Mouse (Mus musculus) stomach, embryonic 15.5 days (tissue): ENCODE results near the gene Zdhhc9. TPM values are rescaled to one million over a fixed set of nuclear protein-coding genes. Genes with fewer than 3 reads are reported as not detected.

Source experiments
- ATAC-seq: fragments of 200-750 bp; cut with Nextera tagmentation; 2 replicates; pipeline ENCODE4 v1.8.0; 2017; ENCODE audit warnings: low read depth, moderate number of reproducible peaks, moderate TSS enrichment; ENCODE audit not compliant: insufficient read depth, low FRiP score
- H3K27ac ChIP-seq: fragments of 300-500 bp; sonication (generic); 2 replicates; pipeline ENCODE4 v1.5.1; 2015; ENCODE audit warnings: mild to moderate bottlenecking, inconsistent platforms
- H3K27me3 ChIP-seq: fragments of 300-500 bp; sonication (generic); replicated peaks from 2 replicates; pipeline ENCODE4 v1.6.1; 2015; ENCODE audit warnings: inconsistent platforms
- H3K36me3 ChIP-seq: fragments of 300-500 bp; sonication (generic); 2 replicates; pipeline ENCODE4 v1.6.1; 2015; ENCODE audit warnings: inconsistent platforms
- H3K4me1 ChIP-seq: fragments of 300-500 bp; sonication (generic); 2 replicates; pipeline ENCODE4 v1.6.1; 2015; ENCODE audit warnings: inconsistent platforms
- H3K4me2 ChIP-seq: fragments of 300-500 bp; sonication (generic); 2 replicates; pipeline ENCODE4 v1.6.1; 2015; ENCODE audit warnings: mild to moderate bottlenecking, inconsistent platforms
- H3K4me3 ChIP-seq: fragments of 300-500 bp; sonication (generic); replicated peaks from 2 replicates; pipeline ENCODE4 v1.5.1; 2015; ENCODE audit warnings: inconsistent platforms
- H3K9ac ChIP-seq: fragments of 300-500 bp; sonication (generic); 2 replicates; pipeline ENCODE4 v1.6.1; 2015; ENCODE audit warnings: inconsistent platforms
- H3K9me3 ChIP-seq: fragments of 300-500 bp; sonication (generic); 2 replicates; pipeline ENCODE4 v1.6.1; 2016; ENCODE audit warnings: inconsistent platforms
- WGBS: fragments of 180-500 bp; shearing (Covaris S2); methylation state at CpG from one replicate; pipeline ENCODE4 v1.1.7; 2015; 5-methylcytosine and 5-hydroxymethylcytosine counted together
- polyA plus RNA-seq: library from polyadenylated mRNA; unstranded; fragments of >200 nt; fragmentation: Nextera tagmentation; extraction: Ambion mirVana; gene quantifications from 2 replicates; pipeline ENCODE4 v1.2.1, GENCODE M21; 2015

Gene Zdhhc9
- polyA plus RNA-seq, 1 experiment from 2014 or later, result 7.6 TPM

GRCm38 (mm10) chrX:48169892-48170291 lies 38.8 kb downstream of the Zdhhc9 start:
- no peaks in the 10 kb centered on the region for H3K27me3 ChIP-seq
- no peak overlapping the region for H3K27ac ChIP-seq
- no peak overlapping the region for H3K4me3 ChIP-seq
- no peaks in the 10 kb centered on the region for H3K36me3 ChIP-seq
- 58% methylated on average over 1 of the region's 1 CpGs for WGBS
- H3K4me1 ChIP-seq, result no peaks in the 10 kb centered on the region
- no peak for ATAC-seq
- H3K9ac ChIP-seq, result no peak overlapping the region
- no peaks in the 10 kb centered on the region for H3K9me3 ChIP-seq
- H3K4me2 ChIP-seq, result no peak overlapping the region

DNA sequence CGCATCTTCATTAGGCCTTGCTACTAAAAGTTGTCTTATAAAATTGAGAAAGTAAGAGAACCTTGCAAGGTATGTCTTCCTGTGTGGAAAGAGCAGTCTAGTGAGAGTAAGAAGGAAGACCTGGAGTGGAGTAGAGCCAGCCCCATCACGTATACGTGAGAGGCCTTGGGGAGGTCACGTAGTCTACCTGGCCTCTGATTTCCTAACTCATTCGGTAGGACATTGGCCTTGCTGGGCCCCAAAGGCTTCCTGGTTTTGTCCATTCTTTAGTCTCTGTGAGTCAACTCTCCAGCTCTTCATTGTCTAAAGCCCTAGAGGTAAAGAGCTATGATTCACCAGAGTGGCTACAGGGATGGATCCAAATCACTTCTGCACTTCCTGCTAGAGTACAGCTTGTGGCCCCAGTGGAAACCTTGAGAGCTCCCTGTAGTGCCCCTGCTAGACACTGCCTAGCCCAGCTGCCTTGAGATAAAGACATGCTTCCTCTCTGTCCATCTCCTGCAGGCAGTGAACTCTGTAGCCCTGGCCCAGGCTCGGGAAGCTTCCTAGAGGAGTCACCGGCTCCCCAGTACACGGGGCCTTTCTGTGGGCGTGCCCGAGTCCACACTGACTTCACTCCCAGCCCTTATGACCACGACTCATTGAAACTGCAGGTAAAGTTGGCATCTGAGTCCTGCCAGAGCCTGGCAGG lies 50.3 kb downstream of the Zdhhc9 start:
- Histone ChIP-seq H3K9me3 (no peaks in the 10 kb centered on the region), H3K36me3 (no peaks in the 10 kb centered on the region), H3K4me3 (no peak overlapping the region), H3K4me2 (no peak overlapping the region), H3K9ac (no peak overlapping the region), H3K4me1 (no peaks in the 10 kb centered on the region), H3K27ac (no peak overlapping the region), H3K27me3 (no peaks in the 10 kb centered on the region)
- no peak for ATAC-seq
- 81% methylated on average over 11 of the region's 11 CpGs for WGBS

DNA sequence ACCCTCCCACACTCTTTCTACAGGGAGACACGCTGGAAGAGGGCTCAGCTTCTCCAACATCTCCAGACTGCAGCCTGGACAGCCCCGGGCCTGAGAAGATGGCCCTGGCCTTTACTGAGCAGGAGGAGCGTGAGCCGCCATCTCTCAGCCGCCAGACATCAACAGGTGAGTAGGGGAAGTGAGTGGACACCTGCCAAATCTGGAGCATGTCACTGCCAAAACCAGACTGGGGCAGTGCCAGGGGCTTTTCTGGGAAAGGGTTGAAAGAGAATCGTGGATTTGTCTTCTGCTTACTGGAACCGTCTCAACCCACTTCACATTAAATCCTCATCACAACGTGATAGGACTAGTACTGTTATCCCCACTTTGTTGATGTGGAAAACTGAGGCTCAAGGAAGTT lies 51.3 kb downstream of the Zdhhc9 start:
- 81% methylated on average over 8 of the region's 8 CpGs for WGBS

GRCm38 (mm10) chrX:48155489-48155888 lies 53.2 kb downstream of the Zdhhc9 start:
- 91% methylated on average over 6 of the region's 6 CpGs for WGBS
- ATAC-seq, result no peak
- H3K4me1 ChIP-seq, result no peaks in the 10 kb centered on the region
- no peak overlapping the region for H3K9ac ChIP-seq
- H3K27ac ChIP-seq, result no peak overlapping the region
- no peaks in the 10 kb centered on the region for H3K27me3 ChIP-seq
- no peaks in the 10 kb centered on the region for H3K36me3 ChIP-seq
- H3K9me3 ChIP-seq, result no peaks in the 10 kb centered on the region
- H3K4me2 ChIP-seq, result no peak overlapping the region
- H3K4me3 ChIP-seq, result no peak overlapping the region

More for the DNA sequence above, 51.3 kb downstream of the Zdhhc9 start:
- ATAC-seq, result no peak
- H3K36me3 ChIP-seq, result no peaks in the 10 kb centered on the region
- H3K27me3 ChIP-seq, result no peaks in the 10 kb centered on the region
- no peak overlapping the region for H3K4me3 ChIP-seq
- no peak overlapping the region for H3K27ac ChIP-seq
- H3K9ac ChIP-seq, result no peak overlapping the region
- H3K9me3 ChIP-seq, result no peaks in the 10 kb centered on the region
- no peaks in the 10 kb centered on the region for H3K4me1 ChIP-seq
- no peak overlapping the region for H3K4me2 ChIP-seq

DNA sequence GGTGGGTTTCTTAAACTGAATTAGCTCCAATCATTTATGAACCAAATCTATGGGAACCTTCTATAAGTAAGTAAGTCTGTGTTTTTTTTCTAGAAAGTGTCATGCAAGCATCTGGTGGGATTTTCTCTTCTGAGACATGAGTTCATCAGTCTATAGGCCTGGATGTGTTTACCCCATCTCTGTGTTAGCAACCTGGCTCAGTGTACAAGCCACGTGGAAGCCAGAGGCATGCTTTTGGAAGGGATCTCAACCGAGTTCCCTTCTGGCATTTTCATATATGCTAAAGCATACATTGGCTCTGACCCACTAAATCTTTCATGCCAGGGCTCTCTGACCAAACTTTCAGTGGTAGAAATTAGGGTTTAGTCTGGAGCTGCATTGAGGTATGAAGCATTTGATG lies 54.7 kb downstream of the Zdhhc9 start:
- Histone ChIP-seq H3K9me3 (no peaks in the 10 kb centered on the region), H3K36me3 (no peaks in the 10 kb centered on the region), H3K4me2 (no peak overlapping the region), H3K9ac (no peak overlapping the region), H3K27me3 (no peaks in the 10 kb centered on the region), H3K27ac (no peak overlapping the region), H3K4me1 (no peaks in the 10 kb centered on the region), H3K4me3 (no peak overlapping the region)
- WGBS, result 59% methylated on average over 2 of the region's 2 CpGs
- ATAC-seq, result no peak

DNA sequence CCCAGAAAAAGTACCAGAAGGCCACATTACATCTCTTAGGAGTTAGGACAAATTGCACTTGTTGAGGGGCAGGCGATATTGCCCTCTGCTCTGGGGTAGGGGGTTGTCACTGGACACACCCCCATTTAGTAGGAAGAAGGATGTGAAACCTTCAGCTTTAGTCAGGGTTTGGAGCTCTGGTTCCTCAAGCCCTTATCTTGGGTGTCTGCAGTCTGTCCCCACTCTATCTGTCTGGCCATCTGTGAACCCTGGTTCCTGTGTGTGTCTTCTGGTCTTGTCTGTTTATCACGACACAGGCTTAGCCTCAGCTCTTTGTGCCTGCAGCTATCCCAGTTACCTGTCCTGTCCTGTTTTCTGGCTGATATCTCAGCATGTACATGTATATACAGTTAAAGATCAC lies 55.3 kb downstream of the Zdhhc9 start:
- no peak overlapping the region for H3K4me3 ChIP-seq
- no peak overlapping the region for H3K4me2 ChIP-seq
- no peaks in the 10 kb centered on the region for H3K9me3 ChIP-seq
- no peak overlapping the region for H3K27ac ChIP-seq
- ATAC-seq, result peak; percentile 72; the same call in 1 of the 2 replicates
- no peaks in the 10 kb centered on the region for H3K36me3 ChIP-seq
- no peak overlapping the region for H3K9ac ChIP-seq
- no peaks in the 10 kb centered on the region for H3K27me3 ChIP-seq
- no peaks in the 10 kb centered on the region for H3K4me1 ChIP-seq
- WGBS, result 68% methylated on average over 2 of the region's 2 CpGs

GRCm38 (mm10) chrX:48152106-48152505 lies 56.6 kb downstream of the Zdhhc9 start:
- Histone ChIP-seq H3K36me3 (no peaks in the 10 kb centered on the region), H3K9me3 (no peaks in the 10 kb centered on the region), H3K4me1 (no peaks in the 10 kb centered on the region), H3K27ac (no peak overlapping the region), H3K4me2 (no peak overlapping the region), H3K9ac (no peak overlapping the region), H3K27me3 (no peaks in the 10 kb centered on the region), H3K4me3 (no peak overlapping the region)
- WGBS, result 77% methylated on average over 7 of the region's 7 CpGs
- ATAC-seq, result no peak

GRCm38 (mm10) chrX:48147741-48148186 lies 60.9 kb downstream of the Zdhhc9 start:
- WGBS, result 73% methylated on average over 7 of the region's 7 CpGs
- H3K4me1 ChIP-seq, result no peaks in the 10 kb centered on the region

DNA sequence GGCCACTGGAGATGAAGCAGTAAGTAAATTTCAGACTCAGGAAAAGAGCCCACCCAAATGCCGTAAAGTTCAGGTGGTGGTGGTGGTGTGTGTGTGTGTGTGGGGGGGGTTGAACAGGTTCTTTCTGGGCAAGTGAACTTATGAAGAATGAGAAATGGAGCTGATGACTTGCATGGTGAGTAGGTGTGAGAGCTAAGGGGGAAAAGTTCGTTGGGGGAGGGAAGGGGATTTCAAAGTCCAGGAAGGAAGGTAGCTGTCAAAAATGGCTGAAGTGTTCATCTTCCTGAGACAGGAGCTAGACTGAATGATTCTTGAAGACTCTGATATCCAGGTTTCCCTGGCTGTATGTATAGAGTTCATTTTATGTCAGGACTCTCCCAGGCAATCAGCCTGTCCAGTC lies 61.5 kb downstream of the Zdhhc9 start:
- no peaks in the 10 kb centered on the region for H3K27me3 ChIP-seq
- H3K4me3 ChIP-seq, result no peak overlapping the region
- ATAC-seq, result no peak
- 72% methylated on average over 2 of the region's 2 CpGs for WGBS
- no peak overlapping the region for H3K4me2 ChIP-seq
- no peaks in the 10 kb centered on the region for H3K36me3 ChIP-seq
- H3K4me1 ChIP-seq, result no peaks in the 10 kb centered on the region
- no peak overlapping the region for H3K27ac ChIP-seq
- H3K9me3 ChIP-seq, result no peaks in the 10 kb centered on the region
- no peak overlapping the region for H3K9ac ChIP-seq

More at GRCm38 (mm10) chrX:48147741-48148186, 60.9 kb downstream of the Zdhhc9 start:
- no peak overlapping the region for H3K4me2 ChIP-seq
- no peak overlapping the region for H3K9ac ChIP-seq
- no peaks in the 10 kb centered on the region for H3K9me3 ChIP-seq
- ATAC-seq, result no peak
- no peak overlapping the region for H3K4me3 ChIP-seq
- H3K36me3 ChIP-seq, result no peaks in the 10 kb centered on the region
- no peak overlapping the region for H3K27ac ChIP-seq
- no peaks in the 10 kb centered on the region for H3K27me3 ChIP-seq

- 79% methylated on average over 4 of the region's 4 CpGs for WGBS
- no peak for ATAC-seq
- no peaks in the 10 kb centered on the region for H3K4me1 ChIP-seq
- no peaks in the 10 kb centered on the region for H3K27me3 ChIP-seq
- H3K36me3 ChIP-seq, result no peaks in the 10 kb centered on the region
- H3K27ac ChIP-seq, result no peak within 1 kb of the TSS
- no peaks in the 10 kb centered on the region for H3K9me3 ChIP-seq
- no peak within 1 kb of the TSS for H3K9ac ChIP-seq
- H3K4me2 ChIP-seq, result no peak within 1 kb of the TSS
- no peak within 1 kb of the TSS for H3K4me3 ChIP-seq
These were observed 62.4 kb downstream of the Zdhhc9 start, which contains the start of gene Sash3 for GRCm38 (mm10) chrX:48146262-48146661. Gene Sash3, plus strand, starts transcription at chrX:48146436.

- Histone ChIP-seq H3K9me3 (no peaks in the 10 kb centered on the region), H3K4me3 (peak overlapping the region; percentile 24), H3K27ac (peak overlapping the region; percentile 21; the same call in 1 of the 2 replicates)
These were observed 65.0 kb downstream of the Zdhhc9 start for GRCm38 (mm10) chrX:48143415-48144335.

GRCm38 (mm10) chrX:48141481-48141880 lies 67.2 kb downstream of the Zdhhc9 start:
- ATAC-seq, result no peak
- no peak overlapping the region for H3K9ac ChIP-seq
- no peak overlapping the region; the same call in 1 of the 2 replicates for H3K27ac ChIP-seq
- no peak overlapping the region for H3K4me3 ChIP-seq
- no peak overlapping the region for H3K4me2 ChIP-seq
- H3K36me3 ChIP-seq, result no peaks in the 10 kb centered on the region
- H3K27me3 ChIP-seq, result no peaks in the 10 kb centered on the region
- no peaks in the 10 kb centered on the region for H3K9me3 ChIP-seq
- no peaks in the 10 kb centered on the region for H3K4me1 ChIP-seq
- 56% methylated on average over 6 of the region's 6 CpGs for WGBS

More at GRCm38 (mm10) chrX:48143415-48144335, 65.0 kb downstream of the Zdhhc9 start:
- Histone ChIP-seq H3K36me3 (no peaks in the 10 kb centered on the region), H3K4me1 (no peaks in the 10 kb centered on the region), H3K27me3 (no peaks in the 10 kb centered on the region), H3K9ac (no peak overlapping the region), H3K4me2 (peak overlapping the region; percentile 45)
- ATAC-seq, result peak; percentile 57; the same call in 1 of the 2 replicates
- WGBS, result 44% methylated on average over 26 of the region's 26 CpGs
